Mouse (Mus musculus) left cerebral cortex, postnatal 25 days (tissue): Measurements from ENCODE around the gene S1pr4. TPM values are rescaled to one million over a fixed set of nuclear protein-coding genes. Genes with fewer than 3 reads are reported as not detected.

Source experiments
- DNase-seq, 2 experiments: peaks; one replicate each; pipeline ENCODE4 v3.0.0; 2022; ENCODE audit warnings: low spot score in 2 of 2, mixed read lengths in 1 of 2
- intact Hi-C: fragments of 180-260 bp; cut with DNase I; formaldehyde crosslinking; loops from one replicate; pipeline ENCODE4 v1.15.1; 2025
- total RNA-seq, 2 experiments: library from RNA; stranded (reverse); gene quantifications; 2 replicates each; pipeline ENCODE4 v1.2.3; 2021

S1pr4 gene
- total RNA-seq, 2 experiments from 2014 or later: 0.53 to 0.73 TPM

DNA sequence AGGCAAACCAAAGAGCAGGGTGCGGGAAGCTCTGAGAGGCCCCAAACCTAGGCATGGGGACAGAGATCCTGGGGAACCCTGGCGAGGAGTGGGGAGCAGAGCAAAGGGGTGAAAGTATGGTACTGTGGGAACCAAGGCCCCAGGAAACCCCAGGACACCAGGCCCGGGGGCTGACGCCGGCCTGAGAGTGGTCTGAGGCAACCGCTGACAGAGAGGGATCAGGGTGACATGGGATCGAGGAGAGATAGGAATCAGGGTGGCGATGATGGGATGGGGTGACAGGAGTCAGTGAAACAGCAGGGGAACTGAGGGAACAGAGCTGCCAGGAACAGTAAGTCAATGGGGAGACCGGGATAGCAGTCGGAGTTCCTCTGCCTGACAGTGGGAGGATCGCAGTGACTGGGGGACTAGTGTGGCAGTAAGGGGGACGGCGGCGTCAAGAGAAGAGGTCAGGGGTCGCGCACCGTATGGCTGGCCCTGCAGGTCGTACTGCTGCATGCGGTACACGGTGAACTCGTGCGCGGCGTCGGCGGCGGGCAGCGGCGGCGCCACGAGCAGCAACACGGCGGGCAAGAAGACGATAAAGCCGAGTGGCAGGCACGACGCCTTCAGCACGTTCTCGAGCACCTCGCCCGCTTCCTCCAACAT, 4.2 kb downstream of the S1pr4 start:
- DNase-seq: peak; percentile 51 to 64
- intact Hi-C loops: no loop called here

DNA sequence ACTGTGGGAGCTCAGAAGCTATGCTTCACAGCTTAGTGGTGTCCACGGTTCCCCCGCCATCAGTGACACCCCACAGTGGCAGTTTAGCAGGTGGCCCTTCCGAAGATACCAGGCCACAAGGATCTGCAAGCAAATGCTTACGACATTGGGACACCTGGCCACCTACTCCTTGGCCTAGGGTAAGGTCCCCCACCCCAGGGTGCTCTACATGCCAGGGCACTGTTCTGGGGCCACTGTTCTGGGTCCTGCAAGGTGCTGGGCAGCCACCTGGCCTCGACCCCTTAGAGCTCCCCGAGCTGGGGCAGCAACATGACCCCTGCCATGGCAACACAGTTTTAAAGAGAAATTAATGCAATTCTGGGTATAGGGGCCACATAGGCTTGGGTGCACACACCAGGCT, 4.8 kb downstream of the S1pr4 start:
- no peak for DNase-seq
- intact Hi-C loops: no loop called here

DNA sequence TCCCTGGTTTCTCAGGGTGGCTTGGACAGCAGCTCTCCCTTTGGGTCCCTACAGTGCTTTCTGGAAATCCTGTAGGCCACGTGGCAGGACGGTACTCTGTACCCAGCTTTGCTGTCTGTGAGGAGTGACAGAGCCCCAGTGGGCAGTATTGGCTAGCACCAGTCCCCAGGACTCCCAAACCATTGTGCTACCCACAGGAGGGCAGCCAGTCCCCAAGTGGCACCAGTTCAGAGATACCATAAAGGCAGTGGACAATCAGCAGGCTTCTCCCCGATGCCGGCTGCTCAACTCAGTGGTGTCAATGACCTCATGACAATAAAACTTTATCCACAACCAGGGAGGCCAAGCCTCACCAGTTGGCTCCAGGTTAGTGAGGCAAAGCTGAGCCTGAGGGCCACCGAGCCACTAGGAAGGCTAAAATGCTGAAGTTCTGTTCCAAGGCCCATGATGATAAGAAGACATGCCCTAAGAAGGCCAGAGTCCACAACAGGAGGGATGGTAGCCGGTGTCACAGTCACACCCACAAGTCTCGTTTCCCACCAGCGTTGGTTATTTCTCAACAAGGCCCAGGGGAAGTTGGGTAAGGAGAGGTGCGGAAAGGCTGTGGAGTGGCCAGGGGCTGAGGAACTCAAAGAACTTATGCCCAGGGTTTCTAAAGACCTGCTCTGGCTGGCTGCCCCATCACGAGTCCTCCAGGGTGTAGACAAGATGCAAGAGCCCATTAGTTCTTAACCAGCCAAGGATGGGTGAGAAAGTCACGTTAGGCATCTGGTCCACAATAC, 5.5 kb downstream of the S1pr4 start:
- intact Hi-C loops: no loop called here
- DNase-seq: no peak

DNA sequence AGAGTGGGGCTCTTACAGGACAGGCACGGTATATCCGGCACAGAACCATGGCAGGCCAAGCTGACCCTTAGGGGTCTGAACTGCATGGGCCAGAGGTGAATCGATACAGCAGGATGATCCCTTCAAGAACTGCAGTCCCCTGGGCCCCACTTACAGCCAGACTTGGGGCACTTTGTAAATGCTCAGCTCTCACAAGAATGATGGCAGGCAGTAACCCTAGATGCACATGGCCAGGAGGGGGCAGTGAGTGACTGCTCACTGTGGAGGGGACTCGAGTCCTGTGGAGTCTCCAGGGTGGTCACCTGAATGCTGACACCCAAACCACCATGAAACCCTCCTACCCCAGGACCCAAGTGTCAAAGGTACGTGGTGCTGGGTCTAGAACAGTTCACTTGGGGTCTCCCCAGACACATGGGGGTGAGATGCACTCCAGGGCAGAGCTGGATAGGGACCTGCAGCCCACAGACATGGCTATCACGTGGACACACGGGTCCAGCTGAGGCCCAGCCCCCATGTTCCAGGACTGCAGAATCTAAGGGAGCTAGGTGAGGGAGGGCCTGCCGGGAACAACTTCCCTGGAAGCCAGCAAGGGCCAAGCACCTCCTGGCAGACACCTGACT, 6.2 kb downstream of the S1pr4 start:
- intact Hi-C loops: no loop called here
- DNase-seq: no peak

DNA sequence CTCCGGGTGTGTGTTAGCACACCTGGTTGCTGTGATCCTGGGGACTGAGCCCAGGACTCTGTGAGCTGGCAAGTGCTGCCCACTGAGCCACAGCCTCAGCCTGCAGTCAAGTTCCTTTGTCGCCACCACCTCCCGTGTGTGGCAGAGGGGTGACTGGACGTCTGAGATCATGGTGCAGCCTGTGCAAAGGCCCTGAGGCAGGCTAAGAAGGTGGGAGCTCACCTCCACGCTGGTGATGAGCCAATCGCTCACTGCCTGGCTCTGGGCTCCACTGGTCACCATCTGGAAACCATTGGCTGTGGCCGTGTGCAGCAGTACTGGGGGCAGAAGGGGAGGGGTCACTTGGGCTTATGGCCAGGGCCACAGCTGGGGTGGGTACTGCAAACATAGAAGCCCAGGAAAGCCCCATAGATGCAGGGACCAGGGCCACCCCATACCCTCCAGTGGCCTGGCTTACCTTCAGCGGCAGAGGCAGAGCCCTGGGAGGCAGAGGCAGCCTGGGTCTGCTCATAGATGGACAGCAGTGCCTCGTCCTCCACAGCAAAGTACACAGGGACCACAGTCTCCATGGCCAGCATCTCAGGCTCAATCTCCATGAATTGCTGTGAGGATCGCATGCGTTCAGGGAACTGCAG, 7.2 kb downstream of the S1pr4 start:
- intact Hi-C loops: no loop called here
- DNase-seq: no peak

DNA sequence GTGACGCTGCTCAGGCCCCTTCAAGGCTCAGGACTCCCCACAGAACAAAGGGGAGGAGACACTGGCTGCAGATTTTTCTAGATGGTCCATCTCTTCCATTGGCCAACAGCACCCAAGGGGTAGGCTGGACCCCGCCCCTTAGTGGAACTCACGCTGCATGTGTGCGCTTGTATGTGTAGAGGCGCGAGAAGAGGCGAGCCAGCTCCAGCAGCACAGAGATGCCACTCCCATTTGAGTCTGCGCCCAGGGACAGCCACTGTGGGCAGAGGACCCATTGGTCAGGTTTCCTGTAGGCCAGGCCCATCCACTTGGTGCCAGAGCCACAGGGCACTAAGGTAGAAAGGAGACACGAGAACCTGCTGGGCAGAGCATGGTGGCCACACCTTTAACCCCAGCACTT, 8.9 kb downstream of the S1pr4 start:
- no peak for DNase-seq
- intact Hi-C loops: no loop called here

DNA sequence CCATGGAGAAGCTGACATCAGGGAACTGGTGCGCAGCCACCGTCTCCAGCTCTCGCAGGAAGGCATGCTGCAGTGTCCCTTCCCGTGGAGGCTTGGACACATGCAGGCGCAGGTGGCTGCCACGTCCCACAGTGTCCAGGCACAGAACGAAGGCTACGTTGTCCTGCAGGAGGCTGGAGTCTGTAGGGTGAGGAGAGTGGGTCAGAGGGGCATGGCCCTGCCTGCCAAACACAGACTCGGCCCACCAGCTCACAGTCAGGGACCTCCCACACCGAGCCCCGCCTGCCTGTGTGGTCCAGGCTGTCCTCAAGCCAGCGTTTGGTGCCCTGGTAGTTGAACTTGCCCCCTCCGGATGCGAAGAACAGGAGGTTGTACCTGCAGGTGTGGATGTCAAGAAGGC, 10.0 kb downstream of the S1pr4 start:
- intact Hi-C loops: no loop called here
- no peak for DNase-seq

DNA sequence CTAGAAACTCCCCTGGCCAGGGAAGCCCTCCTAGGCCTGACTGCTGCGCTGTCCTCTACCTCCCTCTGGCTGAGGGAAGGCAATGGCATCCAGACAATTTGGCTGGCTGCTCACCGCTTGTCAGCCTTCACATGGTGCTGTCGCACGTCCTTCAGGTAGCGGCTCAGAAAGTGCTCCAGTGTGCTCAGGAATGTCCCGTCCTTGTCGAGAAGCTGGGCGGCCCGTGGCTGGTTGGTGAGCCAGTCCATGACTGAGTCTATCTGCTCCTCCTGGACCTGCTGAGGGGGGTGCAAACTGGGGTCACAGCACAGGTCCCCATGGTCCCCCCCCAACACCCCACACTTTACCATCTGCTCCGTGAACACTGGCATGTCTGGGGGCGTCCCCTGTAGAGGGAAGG, 11.9 kb downstream of the S1pr4 start:
- no peak for DNase-seq
- intact Hi-C loops: no loop called here

DNA sequence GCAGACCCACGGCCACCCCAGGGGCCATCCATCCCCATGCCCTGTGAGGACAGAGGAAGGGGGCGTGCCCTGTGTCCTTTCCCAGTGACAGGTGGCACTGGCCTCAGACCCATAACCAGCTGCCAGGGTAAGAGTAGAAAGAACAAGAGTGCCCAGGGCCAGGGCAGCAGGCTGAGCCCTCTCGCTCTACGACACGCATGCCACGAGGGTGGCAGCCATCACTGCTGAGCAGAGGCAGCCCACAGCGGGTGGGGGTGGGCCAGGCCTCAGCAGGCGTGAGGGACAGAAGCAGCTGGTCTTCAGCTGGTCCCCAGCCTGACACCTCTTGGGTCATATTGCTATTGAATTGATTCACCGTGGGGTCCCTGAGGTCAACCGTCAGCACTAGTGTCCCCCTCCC, 13.4 kb downstream of the S1pr4 start:
- DNase-seq: no peak

DNA sequence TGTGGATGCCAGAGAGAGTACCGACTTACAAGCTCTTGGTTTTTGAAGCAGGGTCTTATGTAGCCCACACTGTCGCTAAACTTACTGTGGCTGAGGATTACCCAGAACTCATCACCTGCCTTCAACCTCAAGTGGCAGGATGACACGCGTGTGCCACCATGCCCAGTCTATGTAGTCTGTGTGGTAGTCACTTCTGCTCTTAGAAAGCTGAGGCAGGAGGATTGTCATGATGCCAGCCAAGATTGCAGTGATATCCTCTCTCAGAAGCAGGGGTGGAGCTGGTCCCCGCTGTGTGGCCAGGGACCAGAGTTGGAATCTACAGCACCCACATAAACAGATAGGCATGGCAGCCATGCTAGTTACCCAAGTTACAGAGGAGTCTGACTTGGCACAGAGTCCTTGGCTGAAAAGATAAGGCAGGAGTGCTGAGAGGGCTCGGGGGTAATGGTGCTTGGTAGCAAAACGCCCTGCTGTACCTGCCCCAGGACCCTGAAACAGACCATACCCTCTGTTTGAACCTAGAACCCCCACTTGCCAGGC, 14.4 kb downstream of the S1pr4 start:
- intact Hi-C loops: no loop called here
- no peak for DNase-seq

More for the DNA sequence above, 13.4 kb downstream of the S1pr4 start:
- intact Hi-C loops: no loop called here

DNA sequence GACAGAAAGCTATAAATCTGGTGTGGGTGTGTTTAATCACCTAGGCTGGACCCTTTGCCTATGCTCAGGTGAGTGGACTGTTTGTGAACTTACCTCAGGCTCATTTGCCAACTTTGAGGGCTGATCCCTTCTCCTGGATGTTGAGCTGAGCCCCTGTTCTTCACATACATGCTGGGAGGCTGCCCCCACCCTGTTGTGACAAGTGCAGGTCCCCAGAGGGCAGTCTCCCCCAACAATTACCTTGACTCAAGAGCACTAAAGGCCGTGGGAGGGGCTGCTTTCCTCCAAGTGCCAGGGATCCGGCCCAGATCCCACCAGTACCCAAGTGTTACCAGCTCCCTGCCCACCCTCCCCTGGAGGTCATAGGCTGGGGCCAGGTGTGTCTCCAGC, 14.9 kb downstream of the S1pr4 start:
- intact Hi-C loops: no loop called here
- no peak for DNase-seq

DNA sequence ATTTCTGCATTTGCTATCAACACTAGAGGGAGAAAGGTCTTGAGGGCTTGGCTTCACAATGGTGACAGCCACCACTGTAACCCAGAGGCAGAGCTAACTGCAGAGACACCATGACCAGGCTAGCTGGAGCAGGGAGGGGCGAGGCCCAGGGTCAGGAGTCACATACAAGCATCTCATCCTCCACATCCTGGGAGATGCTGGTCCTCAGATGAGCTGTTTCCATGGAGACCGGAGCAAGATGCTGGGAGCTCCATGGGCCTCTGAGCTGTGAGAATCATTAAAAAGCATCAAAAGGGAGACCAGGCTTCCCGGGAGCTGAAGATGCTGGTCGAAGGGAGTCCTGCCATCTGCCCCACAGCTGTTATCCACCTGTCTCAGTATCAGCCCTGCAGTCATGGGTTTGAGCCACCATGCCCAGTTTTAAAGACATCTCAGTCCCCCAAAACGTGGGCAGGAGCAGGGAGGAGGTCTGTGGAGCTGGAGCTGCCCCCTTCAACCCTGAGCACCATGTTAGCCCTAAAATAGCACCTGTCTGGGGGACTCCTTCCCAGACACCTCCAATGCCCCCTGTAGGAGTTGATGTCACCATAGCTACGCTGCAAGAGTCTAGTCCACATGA, 15.4 kb downstream of the S1pr4 start:
- peak in 1 of 2 experiments; percentile 70 for DNase-seq
- intact Hi-C loops: no loop called here

DNA sequence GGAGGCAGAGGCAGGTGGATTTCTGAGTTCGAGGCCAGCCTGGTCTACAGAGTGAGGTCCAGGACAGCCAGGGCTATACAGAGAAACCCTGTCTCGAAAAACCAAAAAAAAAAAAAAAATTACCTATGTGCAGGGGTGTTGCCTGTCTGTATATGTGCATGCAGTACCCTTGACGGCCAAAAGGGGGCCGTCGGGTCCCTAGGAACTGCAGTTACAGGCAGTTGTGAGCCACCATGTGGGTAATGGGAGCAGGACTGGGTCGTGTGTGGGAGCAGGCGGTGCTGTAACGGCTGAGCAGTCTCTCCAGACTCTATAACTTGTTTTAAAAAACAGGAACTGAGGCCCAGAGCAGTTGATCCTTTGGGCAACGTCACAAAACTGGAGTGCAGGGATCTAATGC, 15.9 kb downstream of the S1pr4 start:
- peak in 1 of 2 experiments; percentile 71 for DNase-seq
- intact Hi-C loops: loop anchor here (2.0 kb wide), 1 partner anchor 15 kb away; no protein-coding TSS in a partner anchor

DNA sequence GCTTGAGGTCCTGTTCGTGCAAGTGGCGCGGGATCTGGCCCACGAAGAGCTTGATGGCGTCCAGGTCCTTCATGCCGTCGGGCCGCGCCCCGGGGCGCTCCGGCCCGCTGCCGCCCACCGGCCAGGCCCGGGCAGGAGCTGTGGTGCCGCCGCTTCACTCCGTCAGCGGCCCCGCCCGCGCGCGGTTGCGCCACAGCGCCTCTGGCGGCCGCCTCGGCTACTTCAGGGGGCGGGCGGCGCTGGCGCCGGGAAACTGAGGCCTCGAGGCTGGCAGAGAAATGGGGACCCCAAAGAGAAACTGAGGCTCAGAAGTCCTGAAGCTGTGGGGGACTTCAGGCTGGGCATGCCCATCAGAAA, 17.4 kb downstream of the S1pr4 start, which contains the start of gene Celf5:
TSS of gene Celf5 (minus strand) at position 177 of the 357 bp plus-strand sequence.
- peak; percentile 69 to 79 for DNase-seq
- intact Hi-C loops: loop anchor here (2.0 kb wide), 1 partner anchor 14 kb away; no protein-coding TSS in a partner anchor

DNA sequence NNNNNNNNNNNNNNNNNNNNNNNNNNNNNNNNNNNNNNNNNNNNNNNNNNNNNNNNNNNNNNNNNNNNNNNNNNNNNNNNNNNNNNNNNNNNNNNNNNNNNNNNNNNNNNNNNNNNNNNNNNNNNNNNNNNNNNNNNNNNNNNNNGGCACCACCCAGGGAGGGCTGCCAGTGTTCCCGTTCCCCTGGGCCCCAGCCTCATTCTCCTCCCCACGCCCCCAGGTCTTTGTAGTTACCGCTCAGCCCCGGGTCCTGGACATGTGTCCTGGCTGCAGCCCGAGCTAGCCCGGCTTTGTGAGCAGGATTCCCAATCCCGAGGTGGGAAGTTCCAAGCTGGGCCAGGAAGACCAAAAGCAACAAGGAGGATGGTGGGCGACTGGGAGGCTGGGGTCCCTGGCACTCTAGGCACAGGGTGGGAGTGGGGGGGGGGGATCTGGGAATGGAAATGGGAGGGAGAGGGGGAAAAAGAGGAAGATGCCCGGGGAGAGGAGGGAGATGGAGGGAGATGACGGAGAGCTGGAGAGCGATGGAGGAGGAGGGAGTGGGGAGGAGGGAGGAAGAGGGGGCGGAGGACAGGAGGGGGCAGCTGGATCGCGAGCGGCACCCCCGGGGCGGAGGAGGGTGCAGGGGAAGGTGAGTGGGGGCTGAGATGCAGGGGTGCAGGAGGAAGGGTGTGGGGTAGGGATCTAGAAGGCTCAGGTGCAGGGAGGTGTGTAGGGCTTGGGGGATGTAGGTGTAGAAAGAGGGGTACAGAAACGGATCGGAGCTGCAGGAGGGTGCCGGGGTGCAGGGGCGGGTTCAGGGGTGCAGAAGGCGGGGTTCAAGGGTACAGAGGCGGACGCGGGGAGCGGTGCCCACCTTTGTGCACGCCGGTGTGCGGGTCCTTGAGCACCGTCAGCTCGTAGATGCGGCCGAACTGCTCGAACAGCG, 18.1 kb downstream of the S1pr4 start:
- intact Hi-C loops: loop anchor here (2.0 kb wide), 1 partner anchor 13 kb away; no protein-coding TSS in a partner anchor
- no peak for DNase-seq

DNA sequence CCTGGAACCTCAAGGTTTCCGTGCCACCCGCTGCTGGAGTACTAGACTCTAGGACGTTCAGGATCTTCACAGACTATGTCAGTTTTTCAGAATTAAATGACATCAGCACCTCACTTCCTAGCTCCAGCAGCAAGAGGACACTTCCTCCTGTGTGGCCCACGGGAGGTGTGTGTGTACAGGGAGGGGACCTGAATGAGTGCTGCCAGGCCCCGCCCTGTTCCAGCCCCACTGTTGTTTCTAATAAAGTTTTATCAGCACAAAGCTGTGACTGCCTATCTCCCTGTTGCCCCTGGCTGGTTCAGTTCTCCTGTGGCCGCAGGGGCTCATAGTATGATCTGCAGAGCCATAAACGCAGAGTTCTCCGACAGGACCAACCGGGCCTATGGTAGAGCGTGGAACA, 25.5 kb downstream of the S1pr4 start:
- intact Hi-C loops: no loop called here
- no peak for DNase-seq

DNA sequence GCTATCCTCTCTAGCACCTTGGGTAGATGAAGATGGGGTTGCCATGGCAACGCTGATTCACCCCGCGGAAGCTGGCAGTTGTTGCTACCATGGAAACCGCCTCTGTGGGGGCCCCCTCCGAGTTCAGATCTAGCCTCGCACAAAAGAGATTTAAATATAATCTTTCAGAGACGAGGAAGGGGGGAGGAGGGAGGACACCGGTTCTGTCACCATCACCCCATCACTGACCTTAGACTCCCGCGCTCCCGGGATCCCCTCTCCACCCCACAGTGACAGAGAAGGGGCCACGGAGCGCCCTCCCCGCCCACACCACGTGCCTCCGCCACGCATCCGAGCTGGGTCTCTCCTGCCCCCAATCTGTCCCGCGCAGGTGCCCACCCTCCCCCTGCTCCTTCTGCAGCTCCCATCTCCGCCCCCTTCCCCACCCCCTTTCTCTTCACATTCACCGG, 26.9 kb downstream of the S1pr4 start:
- DNase-seq: peak; percentile 92 to 98
- intact Hi-C loops: no loop called here

DNA sequence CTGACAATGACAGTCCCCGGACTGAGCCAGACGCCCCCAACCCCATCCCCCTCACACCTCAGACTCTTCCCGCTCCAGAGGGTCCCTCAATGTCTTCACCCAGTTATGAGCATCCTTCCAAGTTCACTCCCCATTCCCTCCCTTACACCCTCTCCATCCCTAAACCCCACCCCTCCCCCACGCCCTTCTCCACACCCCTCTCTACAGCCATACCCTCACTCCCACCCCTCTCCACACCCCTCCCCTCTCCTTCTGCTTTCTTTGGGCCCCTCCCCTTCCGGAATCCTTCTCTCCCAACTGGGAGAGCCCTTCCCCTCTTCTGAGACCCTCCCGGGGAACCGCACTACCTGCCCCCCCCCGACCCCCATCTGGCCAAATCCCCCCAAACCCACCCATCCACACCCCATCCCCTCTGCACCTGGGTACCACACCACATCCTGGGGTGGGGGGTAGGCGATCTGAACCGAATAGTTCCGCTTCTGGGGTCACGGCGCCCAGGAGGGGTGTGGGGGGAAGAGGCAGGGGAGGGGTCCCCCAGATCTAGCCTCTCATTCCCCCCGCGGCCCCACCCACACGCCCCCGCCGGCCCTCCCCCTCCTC, 27.4 kb downstream of the S1pr4 start:
- no peak for DNase-seq
- intact Hi-C loops: no loop called here
